Mouse (Mus musculus) C2C12 (cell line): ENCODE data around the gene Serpinh1.

Experiments
- CEBPB ChIP-seq: IDR thresholded peaks from one replicate; pipeline ENCODE4 v1.6.1; 2011; ENCODE audit warnings: low read depth, mild to moderate bottlenecking, control low read depth, moderate library complexity
- CTCF ChIP-seq: IDR thresholded peaks from one replicate; pipeline ENCODE4 v1.5.1; 2011; ENCODE audit not compliant: control insufficient read depth, insufficient read depth, insufficient read length
- FOSL1 ChIP-seq: IDR thresholded peaks from one replicate; pipeline ENCODE4 v1.8.0; 2011; ENCODE audit warnings: mild to moderate bottlenecking, low read length; ENCODE audit not compliant: poor library complexity, insufficient read depth, severe bottlenecking
- MAX ChIP-seq: IDR thresholded peaks from one replicate; pipeline ENCODE4 v1.6.1; 2011; ENCODE audit warnings: mild to moderate bottlenecking, control low read depth
- MYOD1 ChIP-seq: IDR thresholded peaks from one replicate; pipeline ENCODE4 v1.6.1; 2011; ENCODE audit warnings: low read depth; ENCODE audit not compliant: control insufficient read depth, insufficient read length
- MYOG ChIP-seq: IDR thresholded peaks from one replicate; pipeline ENCODE4 v1.6.1; 2011; ENCODE audit not compliant: control insufficient read depth, insufficient read length; ENCODE audit errors: extremely low read depth
- USF1 ChIP-seq: IDR thresholded peaks from one replicate; pipeline ENCODE4 v1.6.1; 2011; ENCODE audit warnings: low read depth, mild to moderate bottlenecking, control low read depth, moderate library complexity

DNA sequence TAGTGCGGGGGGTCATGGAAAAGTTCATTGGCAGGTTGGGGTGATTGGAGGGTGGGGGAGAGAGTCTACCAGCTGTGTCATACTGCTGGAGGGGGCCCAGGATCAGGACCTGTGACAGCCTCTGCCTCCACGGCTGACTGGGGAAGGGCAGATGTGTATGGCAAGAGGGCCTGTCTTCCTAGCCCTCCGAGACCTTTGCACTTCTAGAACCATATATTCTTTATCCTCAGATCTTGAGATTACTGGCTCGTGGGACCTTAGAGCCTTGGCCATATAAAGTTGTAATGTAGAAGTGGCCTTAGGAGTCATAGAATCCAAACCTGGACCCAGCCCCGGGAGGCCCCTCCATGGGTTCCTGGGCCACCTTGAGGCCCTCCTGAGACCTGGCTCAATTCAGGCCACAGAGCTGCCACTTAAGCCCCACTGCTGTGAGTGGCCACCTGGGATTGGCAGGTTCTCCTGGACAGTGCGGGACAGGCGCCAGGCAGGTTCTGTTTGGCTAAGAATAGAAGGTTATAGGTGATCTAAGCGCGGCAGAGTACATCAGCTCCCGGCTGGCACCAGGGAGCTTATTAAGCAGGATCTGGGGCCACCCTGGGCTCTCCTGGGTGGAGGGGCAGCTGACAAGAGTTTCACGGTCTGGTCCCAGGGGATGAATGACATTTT is 44.1 kb upstream of the Serpinh1 start:
- no peak for TF ChIP-seq MAX
- TF ChIP-seq CTCF: no peak
- TF ChIP-seq MYOG: no peak
- TF ChIP-seq FOSL1: no peak
- TF ChIP-seq MYOD1: no peak
- TF ChIP-seq USF1: no peak
- TF ChIP-seq CEBPB: no peak
